Mouse (Mus musculus) liver, embryonic 14.5 days (tissue): ENCODE measurements at regions not wholly inside any gene's neighbourhood (a gene's known extent, or its start where the extent isn't known, plus 50 kb on each side); places are given as distances from the start of the nearest gene placed in this dataset.

ENCODE experiments used
- ATAC-seq: fragments of 200-750 bp; cut with Nextera tagmentation; 2 replicates; pipeline ENCODE4 v1.8.0; 2017; ENCODE audit warnings: moderate number of reproducible peaks, mild to moderate bottlenecking, moderate library complexity; ENCODE audit not compliant: insufficient read depth
- DNase-seq, 3 experiments: peaks; one replicate each; pipeline ENCODE4 v3.0.0-alpha.2; 2012 to 2013; ENCODE audit warnings: low read depth in 3 of 3, low spot score in 3 of 3
- H3K27ac ChIP-seq: fragments of 300-500 bp; sonication (generic); 2 replicates; pipeline ENCODE4 v1.5.1; 2014; ENCODE audit warnings: moderate library complexity, mild to moderate bottlenecking, control low read depth, inconsistent platforms
- H3K27me3 ChIP-seq: fragments of 300-500 bp; sonication (generic); 2 replicates; pipeline ENCODE4 v1.6.1; 2014; ENCODE audit warnings: mild to moderate bottlenecking, low read length, moderate library complexity; ENCODE audit not compliant: control insufficient read depth, insufficient read depth
- H3K36me3 ChIP-seq: fragments of 300-500 bp; sonication (generic); replicated peaks from 2 replicates; pipeline ENCODE4 v1.6.1; 2014; ENCODE audit warnings: low read depth; ENCODE audit not compliant: control insufficient read depth, insufficient read depth
- H3K4me1 ChIP-seq, 2 experiments: fragments of 200-500 bp in 1 of 2; fragments of 300-500 bp in 1 of 2; sonication (generic) in 1 of 2; replicated peaks; 2 replicates each; pipeline ENCODE4 v1.6.1; 2012 to 2014; ENCODE audit warnings: antibody characterized with exemption in 1 of 2, inconsistent platforms in 1 of 2, low read length in 1 of 2; ENCODE audit not compliant: control insufficient read depth in 2 of 2, insufficient read depth in 2 of 2
- H3K4me2 ChIP-seq: fragments of 300-500 bp; sonication (generic); 2 replicates; pipeline ENCODE4 v1.6.1; 2014; ENCODE audit warnings: low read depth, mild to moderate bottlenecking, control low read depth, moderate library complexity
- H3K4me3 ChIP-seq, 2 experiments: fragments of 200-500 bp in 1 of 2; fragments of 300-500 bp in 1 of 2; sonication (generic) in 1 of 2; 2 replicates each; pipeline ENCODE4 v1.5.1; 2012 to 2014; ENCODE audit warnings: low read depth in 2 of 2, low read length in 2 of 2, mild to moderate bottlenecking in 2 of 2, control low read depth in 1 of 2, inconsistent platforms in 1 of 2, moderate library complexity in 1 of 2; ENCODE audit not compliant: insufficient read depth in 1 of 2
- H3K9ac ChIP-seq: fragments of 300-500 bp; sonication (generic); replicated peaks from 2 replicates; pipeline ENCODE4 v1.6.1; 2014; ENCODE audit warnings: mild to moderate bottlenecking, control low read depth, moderate library complexity
- H3K9me3 ChIP-seq: fragments of 300-500 bp; sonication (generic); 2 replicates; pipeline ENCODE4 v1.6.1; 2016; ENCODE audit warnings: low read length, mixed read lengths; ENCODE audit not compliant: control insufficient read depth
- CTCF ChIP-seq: IDR thresholded peaks from 2 replicates; pipeline ENCODE4 v1.5.1; 2016; ENCODE audit warnings: antibody characterized with exemption, low read depth, control low read depth
- EP300 ChIP-seq: IDR thresholded peaks from 2 replicates; pipeline ENCODE4 v1.6.1; 2016; ENCODE audit warnings: antibody characterized with exemption, low read depth
- WGBS: fragments of 180-500 bp; shearing (Covaris S2); extraction: QIAGEN DNeasy Blood & Tissue Kit; methylation state at CpG from one replicate; pipeline ENCODE4 v1.1.7; 2014; ENCODE audit not compliant: insufficient replicate concordance; 5-methylcytosine and 5-hydroxymethylcytosine counted together

GRCm38 (mm10) chr2:21060347-21060650 is 91.6 kb upstream of the Arhgap21 start:
- Histone ChIP-seq H3K27me3 (no peaks in the 10 kb centered on the region), H3K4me2 (no peak overlapping the region), H3K4me1 (no peaks in the 10 kb centered on the region), H3K9ac (no peak overlapping the region), H3K9me3 (no peaks in the 10 kb centered on the region), H3K36me3 (no peaks in the 10 kb centered on the region), H3K4me3 (no peak overlapping the region), H3K27ac (no peak overlapping the region)
- ATAC-seq, result no peak
- no peak for DNase-seq
- 67% methylated on average over 2 of the region's 2 CpGs for WGBS
- TF ChIP-seq CTCF (no peak), EP300 (no peak)

DNA sequence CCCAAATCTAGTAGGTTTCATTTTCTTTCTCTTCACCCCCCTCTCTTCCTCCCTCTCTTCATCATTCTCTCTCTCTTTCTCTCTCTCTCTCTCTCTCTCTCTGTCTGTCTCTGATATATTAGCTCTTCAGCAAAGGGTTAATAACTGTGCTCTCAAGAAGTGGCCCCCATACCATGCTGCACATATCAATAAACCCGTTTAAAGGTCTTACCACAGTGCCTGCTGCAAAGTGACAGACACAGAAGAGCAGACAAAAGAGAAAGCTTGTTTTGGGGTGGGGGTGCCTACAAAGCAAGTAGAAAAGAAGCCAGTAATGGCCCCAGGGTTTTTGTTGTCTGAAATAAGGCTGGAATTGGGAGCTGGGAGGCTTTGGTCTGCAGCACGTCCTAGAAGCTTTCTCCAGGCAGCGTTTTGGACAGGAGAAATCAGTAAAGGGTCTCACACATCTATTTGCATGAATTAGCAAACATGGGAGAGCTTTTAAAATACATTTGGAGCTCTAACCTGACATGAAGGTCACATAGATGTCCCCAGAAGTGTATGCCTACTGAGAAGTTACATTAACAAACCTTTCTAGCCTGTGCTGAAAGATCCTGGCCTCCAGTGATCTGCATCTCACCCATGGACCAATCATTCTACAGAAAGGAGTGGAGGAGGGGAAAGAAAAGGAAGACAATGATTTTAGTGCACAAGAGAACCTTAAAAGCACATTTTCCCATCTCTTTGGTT is 91.1 kb upstream of the Arhgap21 start:
- H3K36me3 ChIP-seq, result no peaks in the 10 kb centered on the region
- H3K27ac ChIP-seq, result no peak overlapping the region
- H3K4me2 ChIP-seq, result no peak overlapping the region
- DNase-seq (no peak), ATAC-seq (no peak)
- 38% methylated on average over 3 of the region's 3 CpGs for WGBS
- no peaks in the 10 kb centered on the region for H3K9me3 ChIP-seq
- H3K4me1 ChIP-seq, result no peaks in the 10 kb centered on the region
- no peak overlapping the region for H3K9ac ChIP-seq
- TF ChIP-seq EP300 (no peak), CTCF (no peak)
- H3K4me3 ChIP-seq, result no peak overlapping the region
- no peaks in the 10 kb centered on the region for H3K27me3 ChIP-seq

- DNase-seq (no peak), ATAC-seq (no peak)
- no peaks in the 10 kb centered on the region for H3K36me3 ChIP-seq
- 57% methylated on average over 3 of the region's 3 CpGs for WGBS
- no peak overlapping the region for H3K4me2 ChIP-seq
- no peak overlapping the region for H3K27ac ChIP-seq
- no peaks in the 10 kb centered on the region for H3K9me3 ChIP-seq
- TF ChIP-seq EP300 (no peak), CTCF (no peak)
- H3K9ac ChIP-seq, result no peak overlapping the region
- no peaks in the 10 kb centered on the region for H3K27me3 ChIP-seq
- H3K4me1 ChIP-seq, result no peaks in the 10 kb centered on the region
- H3K4me3 ChIP-seq, result no peak overlapping the region
Observed at GRCm38 (mm10) chr2:21058940-21059339, 90.3 kb upstream of the Arhgap21 start.

- H3K4me2 ChIP-seq, result no peak overlapping the region
- no peaks in the 10 kb centered on the region for H3K36me3 ChIP-seq
- no peak overlapping the region for H3K9ac ChIP-seq
- no peak for TF ChIP-seq CTCF
- no peak for TF ChIP-seq EP300
- H3K9me3 ChIP-seq, result no peaks in the 10 kb centered on the region
- no peak overlapping the region for H3K4me3 ChIP-seq
- H3K4me1 ChIP-seq, result no peaks in the 10 kb centered on the region
- DNase-seq, result no peak
- 49% methylated on average over 5 of the region's 5 CpGs for WGBS
- H3K27ac ChIP-seq, result no peak overlapping the region
- no peak for ATAC-seq
- H3K27me3 ChIP-seq, result no peaks in the 10 kb centered on the region
Observed at GRCm38 (mm10) chr2:21056450-21057210, 87.9 kb upstream of the Arhgap21 start.

- no peak overlapping the region for H3K27ac ChIP-seq
- 64% methylated on average over 3 of the region's 3 CpGs for WGBS
Observed at GRCm38 (mm10) chr2:21055416-21055815, 86.7 kb upstream of the Arhgap21 start.

More at GRCm38 (mm10) chr2:21055416-21055815, 86.7 kb upstream of the Arhgap21 start:
- Histone ChIP-seq H3K9ac (no peak overlapping the region), H3K4me1 (no peaks in the 10 kb centered on the region), H3K4me3 (no peak overlapping the region), H3K27me3 (no peaks in the 10 kb centered on the region), H3K4me2 (no peak overlapping the region), H3K36me3 (no peaks in the 10 kb centered on the region), H3K9me3 (no peaks in the 10 kb centered on the region)
- DNase-seq, result no peak
- TF ChIP-seq EP300 (no peak), CTCF (no peak)
- no peak for ATAC-seq
